Mouse (Mus musculus) spleen, adult 2 months (tissue): ENCODE data around the gene Mrpl28.

Source experiments
- CTCF ChIP-seq: fragments of 200-500 bp; IDR thresholded peaks from 2 replicates; pipeline ENCODE4 v1.5.1; 2011; ENCODE audit warnings: mild to moderate bottlenecking, inconsistent platforms; ENCODE audit not compliant: insufficient read depth, insufficient read length, insufficient replicate concordance; ENCODE audit errors: extremely low read depth
- POLR2A ChIP-seq: fragments of 200-500 bp; IDR thresholded peaks from 2 replicates; pipeline ENCODE4 v1.6.1; 2011; ENCODE audit warnings: low read depth, low read length, inconsistent platforms

- TF ChIP-seq CTCF (no peak), POLR2A (no peak)
Measured at GRCm38 (mm10) chr17:26101478-26101877, 21.8 kb upstream of the Mrpl28 start.
